Mouse (Mus musculus) C2C12 (cell line): Measurements from ENCODE around the gene Nr2e3.

Source experiments
- CEBPB ChIP-seq: IDR thresholded peaks from one replicate; pipeline ENCODE4 v1.6.1; 2011; ENCODE audit warnings: low read depth, mild to moderate bottlenecking, control low read depth, moderate library complexity
- CTCF ChIP-seq: IDR thresholded peaks from one replicate; pipeline ENCODE4 v1.5.1; 2011; ENCODE audit not compliant: control insufficient read depth, insufficient read depth, insufficient read length
- MYOD1 ChIP-seq: IDR thresholded peaks from one replicate; pipeline ENCODE4 v1.6.1; 2011; ENCODE audit warnings: low read depth; ENCODE audit not compliant: control insufficient read depth, insufficient read length
- USF1 ChIP-seq: IDR thresholded peaks from one replicate; pipeline ENCODE4 v1.6.1; 2011; ENCODE audit warnings: low read depth, mild to moderate bottlenecking, control low read depth, moderate library complexity

- TF ChIP-seq MYOD1 (no peak), CTCF (no peak), USF1 (no peak), CEBPB (no peak)
Observed at GRCm38 (mm10) chr9:59949981-59950380, 10.5 kb downstream of the Nr2e3 start.
